In genomic region chr3:31793466-31794040, GRCm38 (mm10) we compare ENCODE assay signal across 13 mouse cellular contexts.
"Had no signal": no experiment of that assay in that cellular context is flagged by ENCODE, and none has a peak within 500 bp of the region (broad histone marks: within the 10 kb centered on the region; RNA-seq: fewer than 3 reads in every experiment).

No protein-coding gene starts in this region.

- H3K4me1 ChIP-seq: kidney, embryonic 15.5 days; liver, embryonic 13.5 days; lung, embryonic 15.5 days; midbrain, embryonic 12.5 days; neural tube, embryonic 13.5 days had no signal

- H3K4me3 ChIP-seq: kidney, embryonic 15.5 days; limb, embryonic 15.5 days; liver, embryonic 13.5 days; lung, embryonic 15.5 days; midbrain, embryonic 12.5 days; neural tube, embryonic 13.5 days had no signal

- H3K4me2 ChIP-seq: kidney, embryonic 15.5 days; limb, embryonic 15.5 days; liver, embryonic 13.5 days; lung, embryonic 15.5 days; midbrain, embryonic 12.5 days; neural tube, embryonic 13.5 days had no signal

- ATAC-seq: liver, postnatal 0 days had no signal

- H3K9me3 ChIP-seq: kidney, embryonic 15.5 days; limb, embryonic 15.5 days; liver, embryonic 13.5 days; lung, embryonic 15.5 days; midbrain, embryonic 12.5 days; neural tube, embryonic 13.5 days had no signal

- H3K27ac ChIP-seq: kidney, embryonic 15.5 days; limb, embryonic 15.5 days; liver, embryonic 13.5 days; lung, embryonic 15.5 days; midbrain, embryonic 12.5 days; neural tube, embryonic 13.5 days had no signal

- H3K27me3 ChIP-seq: kidney, embryonic 15.5 days; limb, embryonic 15.5 days; liver, embryonic 13.5 days; lung, embryonic 15.5 days; midbrain, embryonic 12.5 days; neural tube, embryonic 13.5 days had no signal

- DNase-seq: kidney, adult 2 months; kidney, postnatal 25 days; liver, embryonic 13.5 days; liver, postnatal 0 days; lung, postnatal 14 days; right cerebral cortex, adult 18-20 months; right cerebral cortex, postnatal 25 days; thymus, postnatal 14 days had no signal

- H3K36me3 ChIP-seq: kidney, embryonic 15.5 days; limb, embryonic 15.5 days; liver, embryonic 13.5 days; lung, embryonic 15.5 days; midbrain, embryonic 12.5 days; neural tube, embryonic 13.5 days had no signal

- H3K9ac ChIP-seq: kidney, embryonic 15.5 days; limb, embryonic 15.5 days; liver, embryonic 13.5 days; liver, postnatal 0 days; lung, embryonic 15.5 days; midbrain, embryonic 12.5 days; neural tube, embryonic 13.5 days had no signal
